Mouse (Mus musculus) left cerebral cortex, adult 18-20 months (tissue): ENCODE results near the gene Rin2. TPM values are rescaled to one million over a fixed set of nuclear protein-coding genes. Genes with fewer than 3 reads are reported as not detected.

Experiments
- DNase-seq, 2 experiments: peaks; one replicate each; pipeline ENCODE4 v3.0.0; 2021 to 2022; ENCODE audit warnings: low spot score in 2 of 2, mixed read lengths in 1 of 2
- total RNA-seq, 2 experiments: library from RNA; stranded (reverse); gene quantifications; 2 replicates each; pipeline ENCODE4 v1.2.3; 2021

Rin2 gene
- total RNA-seq, 2 experiments from 2014 or later, result 19.1 to 31.7 TPM

DNA sequence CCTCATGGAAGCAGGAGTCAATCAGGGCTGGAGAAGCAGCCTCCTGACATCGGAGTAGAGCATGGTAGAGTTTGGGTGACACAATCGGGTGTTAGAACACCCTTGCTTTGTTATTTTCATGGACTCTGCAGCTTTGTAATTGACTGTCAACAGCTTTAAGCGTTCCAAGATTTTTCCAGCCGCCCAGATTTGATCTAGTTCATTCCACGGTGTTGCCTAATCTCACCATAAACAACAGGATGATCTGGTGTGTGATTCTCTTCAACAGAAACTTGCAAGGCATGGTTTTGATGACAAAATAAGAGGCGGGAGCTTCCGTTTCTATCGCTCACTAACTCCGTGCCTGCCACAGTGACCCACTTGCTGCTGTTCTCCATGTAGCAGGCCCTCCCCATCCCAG, 180.8 kb downstream of the Rin2 start:
- no peak for DNase-seq

DNA sequence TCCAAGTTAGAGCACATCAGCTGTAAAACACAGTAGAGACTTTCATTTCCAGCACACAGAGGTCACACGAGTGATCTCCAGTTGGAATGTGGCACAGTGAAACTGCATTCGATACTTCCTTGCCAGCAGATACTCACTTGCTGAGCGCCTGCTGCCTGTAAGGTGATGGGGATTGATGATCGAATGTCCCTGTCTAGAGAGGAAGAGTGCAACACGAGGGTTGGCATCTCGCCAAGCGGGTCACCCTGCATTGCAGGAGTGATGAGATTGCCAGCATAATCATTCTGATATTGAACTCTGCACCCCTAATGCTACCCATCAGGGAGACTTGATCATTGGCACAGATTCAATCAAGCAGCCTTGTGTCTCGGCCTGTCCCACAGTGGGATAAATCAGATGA, 182.8 kb downstream of the Rin2 start:
- no peak for DNase-seq

DNA sequence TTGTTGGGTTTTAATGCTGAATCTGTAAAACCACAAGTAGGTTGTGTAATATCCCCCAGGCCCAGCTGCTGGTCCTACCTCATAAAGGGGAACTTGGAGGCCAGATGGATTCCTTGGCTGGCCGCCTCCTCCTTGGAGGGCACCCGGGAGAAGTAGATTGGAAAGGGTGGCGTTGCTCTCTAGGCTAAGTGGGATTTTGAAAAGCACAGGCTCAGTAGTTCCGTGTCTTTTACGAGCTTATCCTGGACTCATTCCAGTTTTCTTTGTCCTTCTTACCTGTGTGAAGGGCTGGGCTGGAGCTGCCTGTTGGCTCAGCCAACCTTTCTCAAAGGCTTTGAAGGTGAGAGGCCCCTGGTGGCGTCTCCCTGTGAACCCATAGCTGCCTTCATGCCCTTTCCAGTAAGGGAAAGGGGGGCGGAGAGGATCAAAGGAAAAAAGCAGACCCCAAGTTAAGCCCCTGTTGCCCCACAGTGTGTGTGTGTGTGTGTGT, 184.5 kb downstream of the Rin2 start:
- peak in 1 of 2 experiments; percentile 29 for DNase-seq

DNA sequence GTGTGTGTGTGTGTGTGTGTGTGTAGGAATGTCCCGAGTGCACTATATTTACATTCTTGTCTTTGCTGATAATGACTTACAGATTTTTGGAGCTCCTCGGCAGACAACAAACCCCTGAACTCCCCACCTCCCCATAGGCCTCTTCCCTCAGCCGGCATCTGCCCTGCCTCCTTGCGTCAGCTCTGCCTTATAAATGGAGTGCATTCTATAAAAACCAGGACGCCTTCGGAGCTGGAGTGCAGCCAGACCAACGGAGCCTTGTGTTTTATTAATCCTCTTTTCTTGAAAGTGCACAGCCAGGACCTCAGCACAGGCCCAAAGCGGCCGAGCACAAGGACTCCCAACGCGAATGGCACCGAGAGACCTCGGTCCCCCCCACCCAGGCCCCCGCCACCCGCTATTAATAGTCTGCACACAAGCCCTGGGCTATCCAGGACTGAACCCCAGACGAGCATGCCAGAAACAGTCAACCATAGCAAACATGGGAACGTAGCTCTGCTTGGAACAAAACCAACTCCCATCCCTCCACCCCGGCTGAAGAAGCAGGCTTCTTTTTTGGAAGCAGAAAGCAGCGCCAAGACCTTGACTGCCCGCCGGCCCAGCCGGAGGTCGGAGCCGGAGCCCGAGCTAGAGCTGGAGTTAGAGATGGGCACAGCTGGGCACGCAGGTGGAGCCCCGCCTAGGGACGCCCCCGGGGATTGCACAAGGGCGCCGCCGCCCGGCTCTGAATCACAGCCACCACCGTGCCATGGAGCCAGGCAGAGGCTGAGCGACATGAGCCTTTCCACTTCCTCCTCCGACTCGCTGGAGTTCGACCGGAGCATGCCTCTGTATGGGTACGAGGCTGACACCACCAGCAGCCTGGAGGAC, 185.2 kb downstream of the Rin2 start:
- peak; percentile 86 to 91 for DNase-seq

DNA sequence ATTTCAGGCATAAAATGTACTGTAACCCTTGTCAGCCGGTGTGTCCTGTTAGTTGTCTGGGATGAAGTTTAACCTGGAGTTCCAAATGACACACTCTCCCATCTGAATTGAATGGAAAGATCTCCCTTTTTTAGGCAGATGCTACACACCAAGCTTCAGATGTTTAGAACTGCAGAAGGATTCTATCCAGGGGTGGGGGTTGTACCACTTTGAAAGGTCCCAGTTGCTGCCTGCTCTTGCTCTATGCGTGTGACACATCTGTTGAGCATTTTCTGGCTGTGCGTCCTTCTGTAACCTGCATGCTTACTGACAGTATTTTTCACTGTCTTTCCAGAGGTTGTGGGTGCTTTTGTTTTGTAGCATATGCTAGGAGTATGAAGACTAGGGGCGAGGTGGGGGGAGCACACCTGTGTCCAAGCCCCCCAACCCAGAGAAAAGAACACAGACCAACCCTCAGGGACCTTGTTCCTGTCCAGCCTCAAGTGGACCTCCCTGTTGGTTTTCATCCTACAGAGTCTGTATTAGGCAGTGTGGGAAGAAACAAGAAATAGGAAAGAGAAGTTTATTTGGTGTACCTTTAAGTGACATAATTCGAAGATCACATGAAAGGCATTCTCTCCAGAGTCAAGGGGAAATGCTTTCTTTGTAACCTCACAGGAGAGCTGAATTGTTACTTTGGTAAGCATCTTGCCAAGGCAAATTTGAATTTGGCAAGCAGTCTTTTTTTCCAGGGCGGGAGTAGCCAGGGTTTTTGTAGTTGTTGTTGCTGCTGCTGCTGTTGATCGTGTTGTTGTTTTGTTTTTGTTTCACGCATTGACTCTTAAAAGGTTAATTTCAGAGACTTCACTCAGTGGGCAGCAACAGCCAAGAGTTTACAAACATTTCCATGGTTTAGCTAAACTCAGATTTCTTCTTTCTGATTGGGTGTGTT, 186.4 kb downstream of the Rin2 start:
- DNase-seq, result no peak

DNA sequence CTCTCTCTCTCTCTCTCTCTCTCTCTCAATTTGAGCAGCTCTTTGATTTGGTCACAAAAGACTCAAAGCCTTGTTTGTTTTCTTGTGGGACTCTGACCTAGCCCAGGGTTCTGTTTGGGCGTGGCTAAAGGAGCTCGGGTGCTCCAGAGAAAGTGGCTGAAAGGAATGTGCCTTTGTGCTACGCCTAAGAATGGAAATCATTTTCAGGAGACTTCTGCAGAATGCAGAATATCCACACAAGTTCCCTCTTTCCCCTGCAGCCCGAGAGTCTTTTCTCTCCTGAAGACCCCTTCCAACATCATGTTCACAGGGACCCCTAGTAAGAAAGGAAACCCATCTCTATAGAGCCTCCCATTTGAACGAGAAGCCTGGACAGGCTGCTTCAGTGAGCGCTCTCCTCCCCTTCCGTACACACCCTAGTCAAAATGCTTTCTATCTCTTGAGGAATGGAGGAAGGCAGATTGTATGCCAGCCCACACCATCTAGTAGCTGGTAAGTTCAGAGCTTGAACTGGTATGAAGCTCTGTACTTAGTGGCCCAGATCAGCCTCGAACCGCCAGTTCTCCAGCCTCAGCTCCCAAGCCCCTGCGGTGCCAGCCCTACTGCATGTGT, 187.3 kb downstream of the Rin2 start:
- DNase-seq, result no peak

DNA sequence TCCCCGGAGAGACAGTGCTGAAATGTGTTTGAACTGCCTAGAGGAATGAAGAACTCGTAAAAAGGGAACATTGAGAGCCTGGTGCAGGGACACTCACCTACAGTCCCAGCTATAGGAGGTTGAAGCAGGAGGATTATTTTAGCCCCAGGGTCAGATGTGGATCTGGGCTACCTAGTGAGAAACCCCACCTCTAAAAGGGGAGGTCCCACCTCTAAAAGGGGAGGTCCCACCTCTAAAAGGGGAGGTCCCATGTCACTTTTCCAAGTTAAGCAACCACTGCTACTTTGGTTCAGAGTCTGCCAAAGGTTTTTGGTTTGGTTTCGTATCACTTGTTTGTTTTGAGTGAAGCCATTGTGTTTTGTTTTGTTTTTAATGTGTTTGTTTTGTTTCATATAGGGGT, 190.3 kb downstream of the Rin2 start:
- DNase-seq, result no peak

DNA sequence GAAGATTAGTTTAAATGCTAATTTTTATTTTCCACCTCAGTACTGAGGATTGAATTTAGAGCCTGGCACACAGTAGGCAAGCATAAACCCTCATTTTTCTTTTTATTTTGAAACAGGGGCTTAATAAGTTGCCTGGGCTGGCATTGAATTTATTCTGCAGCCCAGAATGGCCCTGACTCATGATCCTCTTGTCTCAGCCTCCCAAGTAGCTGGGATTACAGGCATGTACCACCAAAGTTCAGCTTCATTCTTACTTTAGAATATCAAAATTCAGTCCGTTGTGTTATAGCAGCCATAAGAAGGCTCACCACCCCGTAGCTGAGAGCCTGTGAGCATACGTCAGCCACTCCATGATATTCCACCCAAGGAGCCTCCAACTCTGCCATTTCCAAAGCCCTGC, 191.2 kb downstream of the Rin2 start:
- DNase-seq, result no peak

DNA sequence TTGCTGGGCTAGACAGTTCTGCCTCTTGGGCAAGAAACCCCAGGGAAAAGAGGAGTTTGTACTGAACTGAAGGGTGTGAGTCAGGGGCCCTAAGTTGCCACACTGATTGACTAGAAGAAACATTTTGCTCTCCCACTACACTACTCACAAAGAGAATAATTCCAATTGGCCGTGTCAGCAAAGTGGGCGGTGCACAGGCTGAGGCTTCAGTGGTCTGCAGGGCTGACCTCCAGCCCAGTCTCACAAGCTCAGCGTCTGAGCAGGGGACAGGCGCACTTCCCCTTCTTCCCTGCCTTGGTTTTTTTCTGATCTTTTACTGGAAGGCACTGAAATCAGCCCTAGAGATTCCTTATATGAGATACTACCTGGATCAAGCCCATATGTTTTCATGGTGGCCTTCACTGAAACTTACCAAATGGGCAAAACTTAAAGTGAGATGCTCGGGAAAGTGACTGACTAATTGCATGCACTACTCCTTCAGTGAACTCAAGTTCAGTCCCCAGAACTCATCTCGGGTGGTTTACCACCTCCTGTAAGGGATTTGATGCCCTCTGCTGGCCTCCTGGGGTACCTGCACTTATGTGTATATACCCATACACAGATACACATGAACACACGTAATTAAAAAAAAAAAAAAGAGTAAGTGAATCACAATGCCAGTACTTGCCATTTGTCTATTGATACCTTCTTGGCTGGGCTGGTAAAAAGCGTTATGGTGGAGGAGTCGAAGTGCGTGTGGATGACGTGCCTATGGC, 191.9 kb downstream of the Rin2 start:
- DNase-seq, result no peak

DNA sequence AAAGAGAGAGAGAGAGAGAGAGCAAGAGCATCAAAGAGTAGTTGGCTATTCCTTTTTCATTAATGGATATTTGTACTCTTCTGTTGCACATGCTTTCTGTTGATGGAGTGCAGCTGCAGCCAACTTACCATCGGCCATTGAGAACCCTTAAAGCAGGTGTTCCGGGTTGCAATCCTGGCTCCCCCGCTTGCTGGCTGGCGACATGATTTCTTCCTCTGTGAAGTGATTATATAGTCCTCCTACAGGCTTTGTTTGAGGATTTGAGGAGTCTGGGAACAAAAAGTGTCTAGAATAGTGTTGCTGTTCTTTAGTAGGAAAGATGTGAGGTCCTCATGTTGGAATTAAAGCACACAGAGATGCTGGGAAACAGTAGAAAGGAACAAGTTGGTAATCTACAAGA, 196.3 kb downstream of the Rin2 start:
- no peak for DNase-seq

DNA sequence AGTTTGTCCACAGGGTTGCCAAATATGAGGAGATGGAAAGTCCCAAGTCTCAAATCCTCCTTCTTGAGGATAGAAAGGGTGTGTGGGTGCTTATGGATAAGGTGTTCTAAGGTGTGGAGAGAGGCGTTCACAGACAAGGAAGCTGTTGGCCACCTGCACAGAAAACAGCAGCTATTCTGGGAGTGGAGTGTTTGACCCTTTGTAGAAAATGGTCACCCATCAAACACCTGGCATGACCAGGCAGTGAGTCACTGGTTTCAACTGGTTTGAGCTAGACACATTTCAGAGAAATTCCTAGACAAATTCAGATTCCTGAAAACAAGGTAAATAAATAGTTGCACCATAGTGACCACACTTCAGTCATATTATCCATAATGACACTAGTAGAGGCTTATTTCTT, 197.1 kb downstream of the Rin2 start:
- no peak for DNase-seq

DNA sequence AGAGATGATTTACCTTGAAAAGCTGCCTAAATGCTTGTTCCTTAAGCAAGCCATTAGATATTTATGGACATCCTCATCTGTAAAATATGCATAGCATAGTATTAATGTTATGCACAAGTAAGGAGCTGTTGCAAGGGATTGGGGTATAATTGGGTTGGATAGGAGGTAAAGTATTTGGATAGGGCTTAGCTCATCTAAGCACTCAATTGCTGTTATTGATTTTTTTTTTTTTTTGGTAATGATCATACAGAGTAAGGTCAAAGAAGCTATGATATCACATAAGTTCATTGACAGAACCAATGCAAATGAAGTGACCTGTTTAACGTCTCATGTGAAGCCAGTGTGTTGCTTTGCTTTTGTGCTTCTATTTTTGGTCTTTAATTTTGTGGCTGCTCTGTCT, 198.9 kb downstream of the Rin2 start:
- no peak for DNase-seq

DNA sequence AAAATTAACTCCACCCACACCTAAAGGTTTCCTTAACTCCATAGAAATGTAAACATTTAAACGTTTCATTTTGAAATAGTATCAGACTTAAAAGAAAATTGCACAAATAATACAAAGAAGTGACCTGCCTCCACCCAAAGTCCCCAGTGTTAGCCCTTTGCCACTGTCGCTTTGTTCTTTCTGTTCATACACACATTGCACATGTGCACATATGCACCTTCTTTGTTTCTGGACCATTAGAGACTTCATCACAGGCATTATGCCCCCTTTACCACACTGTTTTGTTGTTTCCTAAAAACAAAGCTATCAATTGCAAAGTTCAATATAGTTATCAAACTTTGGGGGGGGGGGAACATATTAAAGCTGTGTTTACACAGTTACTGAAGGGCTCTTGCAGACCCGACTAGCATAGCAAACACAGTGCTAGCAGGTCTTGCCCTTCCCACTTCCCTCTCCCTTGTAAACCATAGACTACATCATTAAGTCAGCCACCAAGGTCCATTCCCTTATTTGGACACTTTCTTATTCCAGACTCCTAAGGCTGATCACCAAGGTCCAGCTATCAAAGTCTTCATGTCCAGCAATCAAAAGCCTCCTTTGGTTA, 200.0 kb downstream of the Rin2 start:
- no peak for DNase-seq

DNA sequence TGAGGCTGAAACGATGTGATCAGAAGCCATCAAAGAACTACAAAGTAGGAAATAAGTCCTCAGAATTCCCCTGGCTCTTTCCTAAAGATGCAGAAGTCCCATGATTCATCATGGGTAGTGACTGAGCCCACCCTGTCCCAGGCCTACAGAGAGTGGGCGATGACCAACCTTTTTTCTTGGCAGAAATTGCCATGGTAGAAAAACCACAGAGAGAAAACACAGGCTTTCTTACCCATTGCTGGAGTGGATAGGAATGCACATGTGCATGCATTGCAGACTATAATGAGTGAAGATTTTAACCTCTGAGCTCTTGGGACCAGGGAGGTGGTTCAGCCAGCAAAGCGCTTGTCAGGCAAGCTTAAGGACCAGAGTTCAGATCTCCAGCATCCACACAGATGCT, 202.2 kb downstream of the Rin2 start:
- no peak for DNase-seq

DNA sequence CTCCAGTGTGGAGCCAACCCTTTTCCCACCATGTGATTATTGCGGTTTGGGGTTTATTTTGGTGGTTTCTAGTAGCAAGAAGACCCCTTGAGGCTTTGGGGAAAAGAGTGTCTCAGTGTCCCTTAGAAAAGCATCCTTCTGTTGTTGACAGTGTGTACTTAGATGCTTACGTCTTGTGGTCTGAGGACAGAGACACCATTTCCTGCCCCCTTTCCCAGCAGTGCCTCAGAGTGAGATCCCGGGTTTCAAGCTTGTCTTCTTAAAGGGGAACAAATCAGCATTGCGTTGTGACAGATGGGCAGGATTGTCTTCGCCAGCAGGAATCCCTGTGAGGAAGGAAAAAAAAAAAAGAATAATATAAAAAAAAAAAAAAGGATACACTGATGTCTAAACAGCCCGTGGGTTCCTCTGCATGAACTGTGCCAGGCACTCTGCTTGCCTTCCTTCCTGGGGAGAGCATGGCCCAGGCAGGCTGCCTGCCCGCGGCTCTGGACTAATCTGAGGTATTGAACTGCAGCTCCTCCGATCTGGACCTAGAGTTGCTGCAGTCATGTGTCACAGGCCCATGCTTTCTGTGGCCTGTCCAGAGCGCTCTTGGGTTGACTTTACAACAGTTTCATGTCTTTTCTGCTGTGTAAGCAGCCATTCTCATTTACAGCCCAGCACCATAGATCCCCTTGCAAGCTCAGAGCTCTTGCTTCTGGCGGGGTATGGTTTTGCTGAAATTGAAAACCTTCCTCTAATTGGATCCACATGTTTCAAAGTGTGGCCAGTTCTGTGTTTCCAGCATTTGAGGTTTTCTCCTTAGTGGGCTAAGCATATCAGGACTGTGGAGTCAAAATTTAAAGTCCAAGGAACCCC, 206.1 kb downstream of the Rin2 start:
- no peak for DNase-seq

DNA sequence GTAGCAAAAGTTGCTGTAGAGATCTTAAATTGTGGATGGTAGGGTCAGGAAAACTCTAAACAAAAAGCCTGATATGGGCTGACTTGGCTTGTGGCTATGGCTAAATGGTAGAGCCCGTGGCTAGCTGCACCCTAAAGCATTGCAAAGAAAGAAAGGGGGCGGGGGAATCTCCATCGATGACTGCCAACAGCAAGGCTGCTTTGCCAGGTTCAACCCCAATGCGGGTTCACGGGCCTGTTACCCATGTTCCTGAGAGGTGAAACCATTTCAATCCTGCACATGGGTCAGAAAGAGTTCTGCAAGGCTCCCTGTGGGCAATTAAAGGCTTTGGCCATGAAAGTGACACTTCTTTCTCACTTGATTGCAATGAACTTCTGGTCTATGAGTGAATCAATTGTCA, 206.9 kb downstream of the Rin2 start:
- no peak for DNase-seq

DNA sequence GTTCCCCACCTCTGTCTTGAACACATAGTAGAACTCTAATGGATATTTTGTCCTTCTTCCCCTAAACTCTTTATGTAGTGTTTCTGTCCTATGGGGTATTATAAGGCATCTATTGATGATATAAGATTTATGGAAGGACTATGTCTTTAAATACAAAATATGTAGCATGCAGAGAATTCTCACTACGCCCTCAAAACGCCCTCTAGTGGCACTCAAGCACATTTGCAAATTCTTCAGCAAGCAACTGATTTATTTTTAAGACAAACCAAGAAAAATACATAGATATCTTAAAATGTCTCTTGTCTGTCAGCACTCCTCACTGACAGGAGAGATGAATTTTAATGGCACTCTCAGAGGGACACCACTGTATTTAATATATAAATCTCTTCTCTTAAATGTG, 207.4 kb downstream of the Rin2 start:
- no peak for DNase-seq

DNA sequence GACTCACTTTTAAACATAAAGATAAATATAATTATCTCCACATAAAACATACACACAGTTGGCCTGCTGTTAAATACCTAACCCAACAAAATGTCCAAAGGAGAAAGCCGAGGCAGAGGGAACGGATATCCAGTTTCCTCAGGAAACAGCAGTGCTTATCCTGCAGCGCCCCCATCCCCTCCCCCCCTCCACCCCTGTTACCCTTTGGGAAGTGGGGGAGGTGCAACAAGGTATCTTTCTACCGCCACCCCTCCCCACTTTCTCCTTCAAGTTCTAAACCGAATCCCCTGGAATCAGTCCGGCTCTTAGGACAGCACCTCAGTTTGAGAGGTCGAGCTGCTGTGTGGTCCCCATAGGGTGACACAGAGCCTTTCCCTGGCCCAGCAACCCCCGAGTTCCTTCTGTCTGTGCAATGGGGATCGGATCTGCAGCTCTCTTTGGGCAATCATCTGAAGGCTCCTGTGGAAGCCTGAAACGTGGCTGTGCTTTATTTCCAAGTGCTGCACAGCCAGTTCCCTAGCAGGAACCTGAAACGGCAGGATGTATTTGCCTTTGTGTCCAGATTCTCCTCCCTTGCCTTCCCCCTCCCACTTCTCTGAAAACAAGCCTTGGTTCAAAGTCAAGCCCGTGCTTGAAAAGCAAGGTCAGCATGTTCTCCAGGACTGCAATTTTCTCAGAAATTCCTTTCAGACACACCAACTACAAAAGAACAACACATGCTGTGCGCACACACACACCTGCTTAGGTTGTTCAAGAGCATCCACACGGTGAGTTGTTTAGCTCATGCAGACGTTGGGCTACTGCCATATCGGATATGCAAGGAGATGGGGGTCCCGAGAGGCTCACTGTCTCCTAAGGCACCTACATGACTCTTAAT, 209.3 kb downstream of the Rin2 start:
- DNase-seq, result no peak
